ENCODE assay signal across 13 mouse cellular contexts in the genomic region with DNA sequence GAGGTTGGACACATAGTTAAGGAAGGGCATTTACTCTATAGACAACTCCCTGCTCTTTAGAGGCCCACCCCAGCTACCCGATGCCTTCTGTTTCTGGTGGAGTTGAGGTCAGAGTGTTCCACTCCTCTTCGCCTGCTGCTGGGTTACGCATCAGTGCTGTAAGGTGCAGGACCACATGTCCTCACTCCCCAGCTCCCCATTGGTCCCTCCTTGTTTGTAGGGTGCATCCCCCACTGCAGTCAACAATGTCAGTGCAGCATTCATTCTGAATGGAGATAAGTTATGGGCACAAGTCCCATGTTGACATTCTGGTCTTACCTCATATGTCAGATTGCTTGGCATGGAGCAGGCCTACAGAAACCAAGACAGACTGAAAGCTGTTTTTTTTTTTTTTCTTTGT.
DNase-seq lines count a peak whose midpoint lies in the region; ATAC-seq and TF ChIP-seq lines count a peak whose summit lies in the region.
"Had no signal": no experiment of that assay in that cellular context is flagged by ENCODE, and none has a peak within 500 bp of the region (broad histone marks: within the 10 kb centered on the region; RNA-seq: fewer than 3 reads in every experiment).

No protein-coding gene starts in this region.

- peaks cover 48% of the 10 kb centered on the region for H3K4me1 ChIP-seq in heart, postnatal 0 days (ENCODE audit: control insufficient read depth, insufficient read depth)
- H3K4me1 ChIP-seq in liver, postnatal 0 days (ENCODE audit: insufficient read depth) = peaks cover 10% of the 10 kb centered on the region
- no peaks in the 10 kb centered on the region; the same call in 1 of the 2 replicates for H3K4me1 ChIP-seq in liver, embryonic 12.5 days

- no peak for TF ChIP-seq EP300 in heart, postnatal 0 days (IDR thresholded peaks at IDR 0.05; ENCODE audit: low read depth)
- TF ChIP-seq EP300 in liver, postnatal 0 days (IDR thresholded peaks at IDR 0.05; ENCODE audit: low read depth) = no peak

- H3K36me3 ChIP-seq in heart, postnatal 0 days (replicated peaks; ENCODE audit: control insufficient read depth, insufficient read depth, low read length) = no peaks in the 10 kb centered on the region
- no peaks in the 10 kb centered on the region for H3K36me3 ChIP-seq in liver, postnatal 0 days (replicated peaks; ENCODE audit: insufficient read depth, low read length)
- no peaks in the 10 kb centered on the region for H3K36me3 ChIP-seq in liver, embryonic 12.5 days
- H3K36me3 ChIP-seq: embryonic facial prominence, embryonic 12.5 days had no signal

- peak; percentile 47; the same call in 1 of the 2 replicates for ATAC-seq in heart, postnatal 0 days (ENCODE audit: insufficient read depth, low read depth)
- ATAC-seq in liver, postnatal 0 days = peak; percentile 94
- no peak for ATAC-seq in liver, embryonic 12.5 days

- H3K9me3 ChIP-seq in heart, postnatal 0 days (replicated peaks; ENCODE audit: control insufficient read depth, low read length) = no peaks in the 10 kb centered on the region
- no peaks in the 10 kb centered on the region for H3K9me3 ChIP-seq in liver, postnatal 0 days (ENCODE audit: low read length)
- no peaks in the 10 kb centered on the region for H3K9me3 ChIP-seq in liver, embryonic 12.5 days (replicated peaks)
- H3K9me3 ChIP-seq: embryonic facial prominence, embryonic 12.5 days had no signal

- no peak overlapping the region for H3K4me2 ChIP-seq in heart, postnatal 0 days (ENCODE audit: low read depth, low read length)
- H3K4me2 ChIP-seq in liver, postnatal 0 days (ENCODE audit: low read depth, low read length) = no peak overlapping the region
- no peak overlapping the region for H3K4me2 ChIP-seq in liver, embryonic 12.5 days
- H3K4me2 ChIP-seq: embryonic facial prominence, embryonic 12.5 days had no signal

- H3K27ac ChIP-seq in heart, postnatal 0 days (ENCODE audit: low read depth) = no peak overlapping the region
- H3K27ac ChIP-seq in liver, postnatal 0 days (ENCODE audit: low read depth) = no peak overlapping the region
- H3K27ac ChIP-seq in liver, embryonic 12.5 days = no peak overlapping the region
- H3K27ac ChIP-seq: embryonic facial prominence, embryonic 12.5 days had no signal

- H3K27me3 ChIP-seq in heart, postnatal 0 days (ENCODE audit: control insufficient read depth, insufficient read depth, low read length) = no peaks in the 10 kb centered on the region
- H3K27me3 ChIP-seq in liver, postnatal 0 days (ENCODE audit: insufficient read depth, low read length) = no peaks in the 10 kb centered on the region
- H3K27me3 ChIP-seq in liver, embryonic 12.5 days (replicated peaks) = no peaks in the 10 kb centered on the region
- H3K27me3 ChIP-seq: embryonic facial prominence, embryonic 12.5 days had no signal

- TF ChIP-seq CTCF in heart, postnatal 0 days (IDR thresholded peaks at IDR 0.05; ENCODE audit: low read depth) = no peak
- no peak for TF ChIP-seq CTCF in liver, postnatal 0 days (IDR thresholded peaks at IDR 0.05; ENCODE audit: low read depth)

- DNase-seq in cerebellum, adult 9-11 months = peak; percentile 44
- no peak for DNase-seq in cerebellum, postnatal 14 days
- no peak for DNase-seq in heart, postnatal 0 days (ENCODE audit: low spot score)
- no peak for DNase-seq in heart, adult 8-10 months (ENCODE audit: low spot score)
- no peak for DNase-seq in liver, postnatal 0 days
- DNase-seq in brain, adult 2 months (ENCODE audit: low read depth, low spot score) = peak; percentile 64
- DNase-seq in frontal cortex, postnatal 14 days (ENCODE audit: low spot score in 2 of 2) = no peak
- DNase-seq: adrenal gland, adult 8-10 months; kidney, adult 2 months; left cerebral cortex, postnatal 4 days; thymus, postnatal 4 days had no signal

- 64% methylated on average over 3 of the region's 3 CpGs for WGBS in heart, postnatal 0 days
- WGBS in liver, postnatal 0 days (ENCODE audit: insufficient replicate concordance) = 66% methylated on average over 3 of the region's 3 CpGs
- WGBS in liver, embryonic 12.5 days (ENCODE audit: insufficient replicate concordance) = 76% methylated on average over 3 of the region's 3 CpGs

- H3K4me3 ChIP-seq in heart, postnatal 0 days (ENCODE audit: low read depth, low read length) = no peak overlapping the region
- no peak overlapping the region for H3K4me3 ChIP-seq in liver, postnatal 0 days (ENCODE audit: low read depth, low read length)
- H3K4me3 ChIP-seq in liver, embryonic 12.5 days = no peak overlapping the region
- H3K4me3 ChIP-seq: embryonic facial prominence, embryonic 12.5 days had no signal

- no peak overlapping the region for H3K9ac ChIP-seq in heart, postnatal 0 days (replicated peaks; ENCODE audit: low read depth, low read length)
- no peak overlapping the region for H3K9ac ChIP-seq in liver, postnatal 0 days (replicated peaks)
- no peak overlapping the region for H3K9ac ChIP-seq in liver, embryonic 12.5 days
- H3K9ac ChIP-seq: embryonic facial prominence, embryonic 12.5 days had no signal

Comparison
In these comparisons a context has a peak if more than half of its experiments do, and no peak if none do; other contexts are left out.
1. DNase-seq: peak in cerebellum, adult 9-11 months (single experiment) and brain, adult 2 months (single experiment); none in cerebellum, postnatal 14 days (0 of 2), heart, postnatal 0 days (single experiment), heart, adult 8-10 months (single experiment), liver, postnatal 0 days (single experiment) and frontal cortex, postnatal 14 days (0 of 2).